Mouse (Mus musculus) urinary bladder, postnatal 25 days (tissue): Measurements from ENCODE around the gene Zmynd8.
"Not testable (repeated sequence)": the region's sequence is repeated elsewhere in the genome, so short reads cannot be mapped to it uniquely, and the experiment has no call there.

ENCODE experiments used
- DNase-seq: peaks from one replicate; pipeline ENCODE4 v3.0.0; 2022; ENCODE audit warnings: low spot score

Gene Zmynd8

DNA sequence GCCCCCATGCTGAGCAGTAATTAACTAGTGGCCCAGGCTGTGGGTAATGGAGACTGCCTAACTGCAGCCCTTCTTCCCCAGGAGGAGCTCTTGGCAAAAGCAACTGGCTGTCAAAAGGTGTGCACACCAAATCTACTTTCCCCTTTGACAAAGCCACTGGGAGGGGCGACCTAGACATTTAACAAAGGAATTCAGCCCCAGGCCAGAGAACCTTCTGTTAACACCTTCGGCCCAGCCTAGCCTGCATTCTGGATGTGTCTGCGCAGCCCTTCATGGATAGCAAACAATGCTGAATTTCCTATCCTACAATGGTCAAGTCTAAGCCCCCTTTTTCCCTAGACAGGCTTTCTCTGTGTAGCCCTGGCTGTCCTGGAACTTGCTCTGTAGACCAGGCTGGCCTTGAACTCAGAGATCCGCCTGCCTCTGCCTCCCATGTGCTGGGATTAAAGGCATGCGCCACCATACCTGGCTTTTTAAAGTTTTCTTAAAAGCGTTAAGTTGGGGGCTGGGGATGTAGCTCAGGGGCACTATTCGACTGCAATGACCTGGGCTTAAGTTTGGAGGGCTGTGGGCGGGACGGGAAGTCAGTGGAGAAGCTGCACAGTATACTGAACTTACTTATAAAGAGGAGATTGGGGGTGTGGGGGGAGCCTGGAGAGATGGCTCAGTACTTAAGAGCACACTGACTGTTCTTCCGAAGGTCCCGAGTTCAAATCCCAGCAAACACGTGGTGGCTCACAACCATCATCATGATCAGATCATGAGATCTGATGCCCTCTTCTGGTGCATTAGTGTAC is 90.4 kb downstream of the Zmynd8 start:
- no peak for DNase-seq

DNA sequence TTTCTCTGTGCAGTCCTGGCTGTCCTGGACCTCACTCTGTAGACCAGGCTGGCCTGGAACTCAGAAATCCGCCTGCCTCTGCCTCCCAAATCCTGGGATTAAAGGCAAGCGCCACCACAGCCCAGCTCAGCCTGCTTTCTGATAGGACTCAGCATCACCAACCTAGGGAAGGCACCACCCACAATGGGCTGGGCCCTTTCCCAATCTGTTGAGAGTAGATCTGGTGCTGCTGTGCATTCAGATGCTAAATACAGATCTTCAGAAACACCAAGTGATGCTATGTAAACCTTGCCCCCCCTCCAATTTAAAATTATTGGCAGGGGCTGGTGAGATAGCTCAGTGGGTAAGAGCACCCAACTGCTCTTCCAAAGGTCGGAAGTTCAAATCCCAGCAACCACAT is 98.6 kb downstream of the Zmynd8 start:
- DNase-seq = not testable (repeated sequence)

DNA sequence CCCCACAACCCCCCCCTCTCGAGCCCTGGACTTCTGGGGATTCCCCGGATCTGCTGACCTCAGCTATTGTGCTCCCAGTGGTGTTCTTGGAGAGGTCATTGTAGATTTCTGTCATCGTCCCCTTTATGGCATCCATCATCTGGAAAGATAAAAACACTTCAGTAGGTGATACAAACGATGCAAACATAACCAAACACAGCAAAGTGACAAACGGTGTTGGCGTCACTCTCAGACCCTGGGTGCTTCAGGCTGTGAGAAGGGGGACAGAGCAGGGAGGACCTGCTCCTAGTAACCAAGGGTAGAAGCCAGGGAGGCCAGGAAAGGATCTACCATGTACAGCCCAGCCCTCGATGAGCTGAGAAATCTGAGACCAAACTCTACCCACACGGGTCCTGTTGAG is 100.9 kb downstream of the Zmynd8 start:
- no peak for DNase-seq

DNA sequence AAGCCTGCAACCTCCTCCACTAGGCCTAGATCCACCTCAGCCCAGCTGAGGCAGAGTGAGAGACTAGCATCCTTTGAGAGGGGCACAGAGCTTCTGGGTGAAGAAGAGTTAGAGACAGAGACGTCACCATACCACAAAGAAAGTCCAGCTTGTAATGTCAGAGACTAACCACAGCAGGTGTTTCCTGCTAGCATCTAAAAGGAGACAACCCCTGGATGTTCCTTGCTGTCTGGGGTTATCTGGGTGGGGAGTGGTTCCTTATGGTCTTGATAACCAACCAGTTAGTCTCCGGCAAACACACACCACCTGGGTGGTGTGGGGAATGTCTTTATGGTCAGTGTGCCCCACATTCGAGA is 105.6 kb downstream of the Zmynd8 start:
- no peak for DNase-seq

DNA sequence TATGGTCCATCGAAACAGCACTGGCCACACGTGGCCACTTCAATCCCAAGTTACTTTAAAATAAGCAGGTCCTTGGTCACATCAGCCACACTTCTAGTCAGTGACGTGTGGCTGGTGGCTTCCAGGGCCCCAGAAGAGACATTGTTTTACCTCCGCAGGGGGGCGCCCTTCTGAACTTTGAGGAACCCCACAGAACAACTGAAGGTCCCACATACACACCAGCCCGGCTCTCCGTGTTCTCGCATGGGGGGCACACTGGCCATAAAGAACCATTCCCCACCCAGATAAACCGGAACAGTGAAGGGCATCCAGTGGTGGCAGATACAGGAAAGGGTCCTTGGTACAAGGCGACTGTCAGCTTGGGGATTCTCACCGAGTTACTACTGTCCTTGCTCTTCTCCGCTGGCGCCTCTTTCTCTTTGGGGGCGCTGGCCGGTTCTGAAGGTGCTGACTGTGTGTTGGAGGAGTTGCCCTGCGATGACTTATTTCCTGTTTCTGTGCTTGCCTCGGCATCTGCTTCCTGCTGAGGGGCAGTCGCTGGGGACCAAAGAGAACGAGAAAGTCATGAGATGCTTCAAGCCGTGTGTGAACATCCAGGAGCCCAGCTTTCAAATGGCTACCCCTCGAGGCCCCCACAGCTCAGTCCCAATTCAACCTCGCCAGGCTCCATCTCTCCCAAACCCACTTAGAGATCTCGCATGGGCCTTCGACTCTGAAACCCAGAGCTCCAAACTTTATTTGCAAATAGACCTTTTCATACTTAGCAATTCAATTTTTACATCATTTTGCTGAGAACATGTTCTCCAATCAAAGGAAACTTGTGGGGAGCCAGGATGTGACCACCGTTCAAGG is 106.2 kb downstream of the Zmynd8 start:
- DNase-seq = no peak

DNA sequence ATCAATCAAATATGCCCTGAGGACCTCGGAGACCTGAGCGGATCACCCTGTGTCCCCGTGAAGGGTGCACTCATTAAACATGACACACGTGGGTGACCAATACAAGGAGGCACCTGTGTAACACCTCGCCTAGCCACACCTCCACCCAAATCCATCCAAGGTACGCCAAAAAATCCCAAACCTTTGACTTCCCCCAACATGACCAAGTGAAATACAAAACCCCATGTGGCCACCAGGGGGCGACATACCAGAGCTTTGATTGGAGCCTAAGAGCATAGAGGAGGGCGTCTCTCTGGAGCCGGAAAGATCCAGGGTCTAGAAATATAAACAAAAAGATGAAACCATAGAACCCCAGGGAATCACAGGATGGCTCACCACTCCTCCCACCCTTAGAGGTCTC is 107.2 kb downstream of the Zmynd8 start:
- peak; percentile 52 for DNase-seq

DNA sequence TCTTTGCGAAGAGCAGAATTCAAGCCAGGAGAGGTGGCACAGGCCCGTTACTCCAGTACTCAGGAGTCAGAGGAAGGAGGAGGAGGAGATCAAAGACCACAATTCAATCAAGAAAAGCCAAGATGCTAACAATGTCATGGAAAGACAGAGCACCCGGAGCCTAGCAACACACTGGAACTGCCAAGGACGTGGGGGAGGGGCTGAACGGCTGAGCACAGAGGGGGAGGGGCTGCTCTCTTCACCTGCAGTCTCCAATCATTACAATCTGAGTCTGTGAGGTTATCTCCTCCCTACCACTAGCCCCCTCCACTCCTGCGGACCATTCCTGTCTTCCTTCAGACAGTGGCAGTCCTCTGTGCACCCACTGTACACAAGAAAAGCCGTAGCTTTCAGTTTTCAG is 107.8 kb downstream of the Zmynd8 start:
- DNase-seq = no peak

DNA sequence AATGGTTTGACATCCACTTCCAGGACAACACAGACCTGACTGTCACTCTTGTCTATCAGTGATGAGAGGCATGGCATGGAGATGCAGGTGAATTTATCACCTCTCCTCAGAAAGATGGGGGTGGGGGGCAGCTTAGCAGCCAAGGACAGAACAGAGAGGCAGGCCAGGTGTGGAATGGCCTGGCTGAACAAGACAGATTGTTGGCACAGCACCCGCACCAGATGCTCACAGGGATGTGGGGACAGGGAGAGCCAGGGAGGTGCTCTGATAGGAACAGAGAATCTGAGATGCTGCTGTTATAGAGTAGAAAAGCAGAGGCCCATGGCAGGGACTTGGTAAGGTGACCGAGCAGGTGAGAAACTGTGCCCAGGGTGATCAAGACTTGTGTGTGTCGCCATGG is 109.1 kb downstream of the Zmynd8 start:
- DNase-seq = no peak

DNA sequence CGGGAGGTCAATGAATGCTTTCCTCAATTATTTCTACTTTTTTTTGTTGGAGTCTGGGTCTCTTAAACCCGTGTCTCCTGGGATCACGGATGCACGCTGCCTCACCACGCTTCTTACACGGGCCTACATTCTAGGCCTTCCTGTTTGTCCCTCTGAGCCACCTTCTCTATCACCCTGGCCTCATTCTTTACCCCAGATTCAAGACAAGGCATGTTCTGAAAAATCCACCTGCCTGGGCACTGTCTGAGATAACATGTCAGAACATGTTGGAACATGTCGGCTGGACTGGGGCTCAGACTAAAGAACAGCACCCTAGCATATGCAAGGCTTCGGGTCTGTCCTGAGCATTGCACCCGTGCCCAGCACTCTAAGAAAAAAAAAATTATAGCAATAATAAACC is 110.0 kb downstream of the Zmynd8 start:
- no peak for DNase-seq

DNA sequence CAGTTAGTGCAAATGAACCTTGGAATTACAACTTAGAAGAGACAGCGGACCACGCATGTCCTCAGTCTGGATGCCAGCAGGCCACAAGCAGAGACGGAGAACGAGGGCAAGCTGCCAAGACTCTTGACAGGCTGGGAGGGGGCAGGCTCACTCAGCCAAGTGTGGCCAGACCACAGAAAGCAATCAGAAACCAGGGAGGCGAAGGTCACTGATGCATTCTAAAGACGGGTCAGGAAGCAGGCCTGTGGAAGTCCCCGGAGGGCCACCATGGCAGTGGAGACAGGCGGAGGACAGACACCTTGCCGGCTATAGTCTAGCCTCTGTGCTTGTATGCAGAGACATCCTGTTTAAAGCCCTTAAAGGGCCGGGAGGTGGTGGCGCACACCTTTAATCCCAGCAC is 110.8 kb downstream of the Zmynd8 start:
- no peak for DNase-seq

DNA sequence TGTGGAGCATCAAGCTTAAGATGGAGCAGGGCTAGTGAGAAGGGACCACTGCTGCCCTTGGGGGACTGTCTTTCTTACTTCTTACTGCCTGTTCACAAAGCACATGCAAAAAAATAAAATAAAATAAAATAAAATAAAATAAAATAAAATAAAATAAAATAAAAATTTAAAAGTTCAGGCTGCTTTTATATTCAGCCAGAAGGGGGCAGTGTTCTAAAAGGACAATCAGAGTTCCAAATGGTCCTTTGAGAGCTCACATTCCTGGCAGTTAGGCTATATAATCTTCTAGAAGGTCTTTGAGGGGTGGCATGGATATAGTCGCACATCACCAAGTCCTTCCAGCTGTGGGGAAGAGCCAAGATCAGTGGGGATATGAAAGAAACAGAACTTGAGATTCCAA is 112.3 kb downstream of the Zmynd8 start:
- DNase-seq = no peak

DNA sequence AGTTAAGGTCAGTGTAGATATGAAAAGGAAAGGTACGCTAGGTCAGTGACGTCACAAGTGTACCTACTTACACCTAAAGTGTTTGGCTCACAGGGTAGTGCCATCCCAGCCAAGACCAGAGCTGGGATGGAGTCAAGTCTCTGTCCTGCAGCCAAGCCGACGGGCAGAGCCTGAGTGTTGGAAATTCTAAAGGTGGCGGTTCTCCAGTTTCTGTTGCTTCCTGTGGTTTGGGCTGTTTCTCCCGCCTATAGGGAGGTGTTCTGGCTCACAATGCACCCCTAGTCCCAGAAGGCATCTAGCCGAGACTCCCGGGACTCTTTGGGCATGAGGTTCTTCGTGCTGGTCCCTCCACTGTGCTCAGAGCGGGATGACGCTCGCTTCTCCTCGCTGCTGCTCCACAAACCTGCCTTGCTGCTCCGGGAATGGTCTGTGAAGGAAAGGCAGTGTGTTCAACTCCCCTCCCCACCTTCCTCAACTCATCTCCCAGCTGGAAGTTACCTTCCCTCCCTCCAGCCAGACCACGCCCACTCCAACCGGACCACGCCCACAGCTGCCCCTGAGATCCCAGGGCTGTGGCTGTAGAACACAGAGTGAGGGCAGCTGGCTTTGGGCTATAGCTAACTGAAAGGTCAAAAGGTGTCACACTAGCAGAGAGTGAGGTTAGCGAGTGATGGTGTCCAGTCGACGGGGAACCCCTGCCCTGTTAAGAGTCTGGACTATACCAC is 113.3 kb downstream of the Zmynd8 start:
- DNase-seq = no peak

DNA sequence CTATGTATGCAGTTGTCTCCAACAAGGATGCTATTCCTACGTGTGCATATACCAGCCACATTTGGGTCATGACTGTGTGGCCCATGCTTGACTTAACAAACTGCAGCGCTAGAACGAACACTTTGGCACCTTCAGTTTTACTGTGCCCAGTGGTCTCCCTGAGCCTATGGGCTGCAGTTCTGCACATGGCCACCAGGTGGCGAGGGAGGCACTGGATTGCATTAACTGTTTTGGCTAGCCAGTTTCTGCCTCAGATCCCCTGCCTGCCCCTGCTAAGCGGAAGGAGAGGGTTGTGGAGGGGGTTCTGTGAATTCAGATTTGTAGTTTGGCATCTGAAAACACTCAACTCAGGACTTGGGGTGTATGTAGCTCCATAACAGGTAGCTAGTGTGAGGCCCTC is 116.5 kb downstream of the Zmynd8 start:
- DNase-seq = peak; percentile 66

DNA sequence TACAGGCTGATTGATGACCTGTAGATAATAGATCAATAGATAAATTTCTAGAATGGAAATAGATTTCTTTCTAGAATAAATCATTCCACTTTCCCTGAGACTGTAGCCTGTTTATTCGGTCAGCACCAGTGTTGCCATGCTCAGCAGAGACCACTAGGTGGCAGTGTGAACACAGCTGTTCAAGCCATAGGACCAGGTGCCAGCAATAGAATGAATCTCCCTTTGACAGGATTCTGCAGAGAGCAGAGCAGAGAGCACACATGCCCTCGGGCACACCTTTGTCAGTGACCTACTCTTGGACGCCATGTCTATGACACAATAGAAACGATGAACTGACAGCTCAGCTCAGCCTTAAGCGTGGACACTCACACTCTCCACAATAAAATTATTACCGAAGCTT is 119.9 kb downstream of the Zmynd8 start:
- DNase-seq = peak; percentile 59

DNA sequence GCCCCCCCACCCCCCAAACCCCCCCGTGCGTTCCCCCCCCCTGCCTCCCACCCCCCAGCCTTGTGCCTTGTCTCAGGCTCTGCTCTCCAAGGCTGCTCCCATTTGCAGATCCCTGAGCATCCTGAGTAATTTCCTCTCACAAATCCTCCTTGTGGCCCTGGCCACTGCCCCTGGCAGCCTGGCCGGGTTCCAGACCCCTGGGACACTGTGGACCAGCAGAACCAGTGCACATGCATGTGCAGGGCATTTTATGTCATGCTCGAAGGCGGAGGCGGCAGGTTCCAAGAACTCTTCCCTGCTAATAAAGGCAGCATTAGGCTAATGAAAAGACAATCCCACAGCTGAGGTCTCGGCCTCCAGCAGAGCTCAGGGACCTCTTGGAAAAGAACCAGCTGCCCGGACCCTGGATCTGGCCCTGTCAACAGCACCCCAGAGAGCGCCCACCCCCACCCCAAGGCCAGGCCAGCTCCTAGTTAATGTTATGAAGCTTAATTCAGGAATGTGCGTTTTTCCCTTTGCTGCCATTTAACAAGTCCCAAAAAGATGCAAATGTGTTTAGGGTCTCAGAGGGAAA is 129.4 kb downstream of the Zmynd8 start:
- DNase-seq = no peak

DNA sequence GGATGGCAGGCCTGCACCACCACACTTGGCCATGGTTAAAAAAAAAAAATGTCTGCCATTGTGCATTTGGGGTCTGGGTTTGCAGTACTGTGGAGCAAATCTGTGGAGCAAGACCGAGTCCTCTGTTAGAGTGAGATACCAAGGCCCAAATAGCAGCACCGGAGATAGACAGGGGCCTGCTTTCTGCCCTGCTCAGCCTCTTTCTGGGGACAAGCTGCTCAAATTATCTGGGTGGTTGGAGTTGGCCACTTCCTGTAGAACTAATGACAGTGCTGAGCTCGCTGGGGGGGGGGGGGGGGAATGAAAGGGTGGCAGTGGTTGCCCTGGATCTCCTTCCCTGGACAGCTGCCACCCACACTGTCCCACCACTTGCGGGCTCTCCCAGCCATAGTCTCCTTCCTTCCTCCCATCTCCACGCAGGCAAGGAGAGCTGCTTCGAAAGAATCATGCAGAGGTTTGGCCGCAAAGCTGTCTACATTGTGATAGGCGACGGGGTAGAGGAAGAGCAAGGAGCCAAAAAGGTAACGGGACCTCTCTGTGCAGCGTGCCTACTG is 129.9 kb downstream of the Zmynd8 start:
- no peak for DNase-seq

DNA sequence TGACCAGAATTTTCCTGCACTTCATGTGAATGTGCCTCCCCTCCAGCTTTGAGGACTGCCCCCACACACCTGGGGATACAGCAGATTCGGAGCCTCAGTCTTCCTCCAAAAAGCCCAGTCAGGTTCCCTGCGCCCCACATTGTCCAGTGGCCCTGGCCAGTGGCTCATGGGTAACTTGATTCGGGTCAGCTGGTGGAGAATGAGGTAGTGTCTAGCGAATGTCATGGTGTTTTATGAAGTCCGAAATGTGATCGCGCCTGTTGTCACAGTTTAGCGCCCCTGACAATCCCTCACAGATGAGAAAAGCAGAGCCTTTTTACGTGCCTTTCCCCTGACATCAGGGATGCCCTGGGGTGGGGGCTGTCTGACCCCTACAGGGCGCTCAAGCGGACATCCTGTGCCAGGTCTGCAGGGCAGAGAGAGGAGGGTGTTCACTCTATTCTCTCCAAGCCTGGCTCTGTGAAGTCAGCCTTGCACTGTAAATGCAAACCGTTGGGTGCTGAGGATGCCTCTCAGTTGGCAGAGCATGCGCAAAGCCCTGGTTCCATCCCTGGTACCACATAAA is 139.3 kb downstream of the Zmynd8 start:
- no peak for DNase-seq

DNA sequence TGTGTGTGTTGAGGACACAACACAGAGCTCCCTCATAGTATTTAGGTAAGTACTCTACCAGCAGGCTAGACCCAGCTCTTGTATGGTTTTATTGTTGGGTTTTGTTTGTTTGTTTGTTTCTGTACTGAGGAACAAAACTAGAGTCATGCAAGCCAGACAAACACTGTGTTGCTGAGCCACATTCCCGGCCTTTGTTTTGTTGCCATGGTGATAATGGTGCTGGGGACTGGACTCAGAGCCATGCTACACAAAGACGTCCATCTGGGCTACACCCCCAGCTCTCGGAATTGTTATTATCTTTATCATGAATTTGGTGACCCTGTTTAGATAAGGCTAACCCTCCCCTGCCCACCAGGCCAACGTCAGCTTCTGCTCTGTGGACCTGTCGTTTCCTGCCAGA is 140.3 kb downstream of the Zmynd8 start:
- no peak for DNase-seq

DNA sequence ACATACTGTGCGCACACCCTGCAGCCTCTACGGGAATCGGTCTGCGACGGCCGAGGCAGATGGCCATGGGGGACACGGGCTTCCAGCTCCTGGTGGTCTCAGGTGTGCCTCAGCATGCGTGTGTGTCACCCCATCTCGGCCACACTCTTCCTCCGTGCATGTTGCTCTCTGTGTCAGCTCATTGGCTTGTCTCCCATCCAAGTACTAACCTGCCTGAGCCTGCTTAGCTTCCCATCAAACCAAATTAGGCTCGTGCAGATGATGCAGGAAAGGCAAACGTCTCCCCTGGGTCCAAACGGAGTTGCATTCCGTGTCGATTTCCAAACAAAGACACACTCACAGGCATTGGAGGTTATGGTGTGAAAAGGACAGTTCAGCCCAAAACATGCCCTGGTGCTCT is 141.0 kb downstream of the Zmynd8 start:
- DNase-seq = no peak

DNA sequence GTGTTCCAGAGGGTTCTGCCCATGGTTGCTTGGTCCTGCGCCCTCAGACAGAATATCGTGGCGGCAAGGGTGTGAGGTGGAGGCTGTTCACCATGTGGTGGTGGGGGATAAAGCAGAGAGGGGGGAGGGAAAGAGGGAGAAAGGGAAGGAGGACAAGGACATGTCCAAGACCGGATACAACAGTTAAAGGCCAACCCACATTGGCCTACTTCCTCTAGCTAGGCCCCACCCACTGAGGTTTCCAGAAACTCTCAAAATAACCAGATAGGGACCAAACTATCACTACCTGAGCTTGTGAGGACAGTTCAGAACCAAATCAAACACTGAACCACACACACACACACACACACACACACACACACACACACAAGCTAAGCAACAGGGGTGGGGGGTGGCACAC is 146.1 kb downstream of the Zmynd8 start:
- no peak for DNase-seq

DNA sequence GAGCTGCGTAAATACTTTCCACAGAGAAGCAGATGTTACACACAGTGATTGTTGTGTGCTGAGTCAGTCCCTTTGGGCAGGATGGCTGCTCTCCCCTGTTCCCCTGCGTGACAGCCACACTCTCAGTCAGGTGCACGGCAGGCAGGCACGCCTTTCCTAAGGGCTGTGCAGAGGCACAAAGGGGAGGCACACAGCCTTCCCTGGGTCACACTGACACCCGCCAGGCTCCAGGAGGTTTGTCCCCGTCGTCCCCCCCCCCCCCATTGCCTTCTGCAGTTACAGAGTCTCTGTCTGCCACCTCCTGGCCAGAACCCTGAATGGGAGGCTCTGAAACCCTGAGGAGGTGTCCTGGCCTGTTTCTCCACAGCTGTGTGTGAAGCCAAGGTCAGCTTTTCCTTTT is 147.7 kb downstream of the Zmynd8 start:
- DNase-seq = no peak

DNA sequence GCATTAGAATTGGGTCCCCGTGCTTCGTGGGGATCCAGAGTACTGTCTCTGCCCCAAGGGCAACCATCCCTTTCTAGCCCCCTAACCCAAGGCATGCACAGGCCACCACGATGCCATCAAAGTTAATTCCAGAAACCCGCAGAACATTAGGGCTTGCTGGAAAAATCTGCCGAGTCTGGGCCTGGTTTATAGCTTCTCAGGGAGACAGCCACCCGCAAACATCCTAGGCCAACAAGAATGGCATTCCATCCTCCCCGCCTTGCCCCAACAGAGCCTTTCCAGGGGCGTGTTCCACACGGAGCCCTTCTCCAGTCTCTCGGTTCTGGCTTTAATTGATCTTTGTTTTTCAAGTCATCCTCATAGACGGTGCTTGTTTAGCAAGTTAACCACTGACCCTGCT is 150.4 kb downstream of the Zmynd8 start:
- no peak for DNase-seq
